Mouse (Mus musculus): ENCODE measurements around the gene Ddah1.

DNA sequence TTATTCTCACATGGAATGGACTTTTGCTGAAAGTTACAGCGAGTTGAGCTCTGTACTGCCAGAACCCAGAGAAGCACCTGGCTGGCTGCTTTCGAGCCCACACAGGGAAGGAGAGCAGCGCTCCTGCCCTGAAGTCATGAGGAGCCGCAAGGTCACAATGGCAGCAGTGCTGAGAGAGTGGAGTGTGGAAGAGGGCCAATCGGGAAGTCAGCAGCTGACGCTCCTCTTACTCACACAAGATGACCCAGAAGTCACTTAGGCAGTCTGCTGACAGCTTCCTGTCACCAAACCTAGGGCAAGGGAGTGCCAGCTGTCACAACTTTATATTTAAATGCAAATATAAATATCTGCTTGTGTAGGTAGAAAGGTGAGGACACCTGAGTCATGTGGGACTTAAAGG lies 154.8 kb downstream of the Ddah1 start:
- TF ChIP-seq CTCF (IDR thresholded peaks at IDR 0.05; ENCODE audit: low read depth, low read length) (no peak), POLR2A (IDR thresholded peaks at IDR 0.05; ENCODE audit: borderline replicate concordance, low read depth, low read length) (no peak)

All from bone marrow macrophage, adult 2 months (primary cell).